In genomic region chrX:12645531-12646304, GRCm38 (mm10) we compare ENCODE assay signal across 10 mouse cellular contexts. TPM values are rescaled to one million over a fixed set of nuclear protein-coding genes. Genes with fewer than 3 reads are reported as not detected.
DNase-seq lines count a peak whose midpoint lies in the region; ATAC-seq lines count a peak whose summit lies in the region.
"Had no signal": no experiment of that assay in that cellular context is flagged by ENCODE, and none has a peak within 500 bp of the region (broad histone marks: within the 10 kb centered on the region; RNA-seq: fewer than 3 reads in every experiment).

No protein-coding gene starts in this region.

- no peaks in the 10 kb centered on the region for H3K9me3 ChIP-seq in forebrain, embryonic 14.5 days (replicated peaks; ENCODE audit: control insufficient read depth, low read length)
- H3K9me3 ChIP-seq in forebrain, embryonic 12.5 days, result no peaks in the 10 kb centered on the region
- no peaks in the 10 kb centered on the region for H3K9me3 ChIP-seq in midbrain, embryonic 15.5 days
- H3K9me3 ChIP-seq: neural tube, embryonic 12.5 days had no signal

- H3K4me3 ChIP-seq in forebrain, embryonic 14.5 days (ENCODE audit: low read depth, low read length), result no peak overlapping the region
- no peak overlapping the region for H3K4me3 ChIP-seq in forebrain, embryonic 12.5 days (replicated peaks)
- no peak overlapping the region for H3K4me3 ChIP-seq in midbrain, embryonic 15.5 days
- H3K4me3 ChIP-seq: neural tube, embryonic 12.5 days had no signal

- H3K4me2 ChIP-seq in forebrain, embryonic 14.5 days (ENCODE audit: low read length), result no peak overlapping the region
- no peak overlapping the region for H3K4me2 ChIP-seq in forebrain, embryonic 12.5 days
- no peak overlapping the region for H3K4me2 ChIP-seq in midbrain, embryonic 15.5 days
- H3K4me2 ChIP-seq: neural tube, embryonic 12.5 days had no signal

- intact Hi-C loops in left cerebral cortex, postnatal 10 days (cut with DNase I), result no loop called here

- no peak overlapping the region for H3K27ac ChIP-seq in forebrain, embryonic 14.5 days (ENCODE audit: low read depth, low read length)
- H3K27ac ChIP-seq in forebrain, embryonic 12.5 days, result no peak overlapping the region
- H3K27ac ChIP-seq in midbrain, embryonic 15.5 days, result peak overlapping the region; percentile 11; the same call in 1 of the 2 replicates
- H3K27ac ChIP-seq: neural tube, embryonic 12.5 days had no signal

- 51% methylated on average over 12 of the region's 12 CpGs for WGBS in forebrain, embryonic 14.5 days
- 54% methylated on average over 12 of the region's 12 CpGs for WGBS in forebrain, embryonic 12.5 days
- 54% methylated on average over 12 of the region's 12 CpGs for WGBS in midbrain, embryonic 15.5 days

- no peak overlapping the region for H3K9ac ChIP-seq in forebrain, embryonic 14.5 days (ENCODE audit: low read length)
- H3K9ac ChIP-seq in forebrain, embryonic 12.5 days, result no peak overlapping the region
- no peak overlapping the region for H3K9ac ChIP-seq in midbrain, embryonic 15.5 days
- H3K9ac ChIP-seq: neural tube, embryonic 12.5 days had no signal

- H3K36me3 ChIP-seq in forebrain, embryonic 14.5 days (ENCODE audit: control insufficient read depth, insufficient read depth, low read length), result no peaks in the 10 kb centered on the region
- no peaks in the 10 kb centered on the region for H3K36me3 ChIP-seq in forebrain, embryonic 12.5 days (replicated peaks)
- no peaks in the 10 kb centered on the region for H3K36me3 ChIP-seq in midbrain, embryonic 15.5 days (replicated peaks)
- H3K36me3 ChIP-seq: neural tube, embryonic 12.5 days had no signal

- peak; percentile 57 for ATAC-seq in forebrain, embryonic 14.5 days
- ATAC-seq in forebrain, embryonic 12.5 days (ENCODE audit: low FRiP score), result no peak
- peak; percentile 30; the same call in 1 of the 2 replicates for ATAC-seq in midbrain, embryonic 15.5 days (replicated peaks)
- ATAC-seq in CD4-positive, CD25-positive, alpha-beta regulatory T cell, adult 4 months, result no peak

- peak; percentile 85 for DNase-seq in forebrain, embryonic 14.5 days (ENCODE audit: low spot score)
- peak; percentile 5 to 26 for DNase-seq in left cerebral cortex, adult 9 months (ENCODE audit: low spot score in 2 of 2)
- DNase-seq in left cerebral cortex, postnatal 10 days (ENCODE audit: extremely low spot score in 1 of 2, low spot score in 2 of 2), result no peak
- peak; percentile 51 to 64 for DNase-seq in cerebellum, adult 18-20 months
- DNase-seq in ovary, postnatal 36 days (ENCODE audit: low spot score), result no peak
- DNase-seq: liver had no signal

- no peaks in the 10 kb centered on the region for H3K27me3 ChIP-seq in forebrain, embryonic 14.5 days (replicated peaks; ENCODE audit: control insufficient read depth, insufficient read depth, low read length)
- no peaks in the 10 kb centered on the region for H3K27me3 ChIP-seq in forebrain, embryonic 12.5 days
- H3K27me3 ChIP-seq in midbrain, embryonic 15.5 days (replicated peaks), result no peaks in the 10 kb centered on the region
- H3K27me3 ChIP-seq: neural tube, embryonic 12.5 days had no signal

- H3K4me1 ChIP-seq in forebrain, embryonic 14.5 days (ENCODE audit: control insufficient read depth, insufficient read depth, low read length), result no peaks in the 10 kb centered on the region
- H3K4me1 ChIP-seq in forebrain, embryonic 12.5 days, result no peaks in the 10 kb centered on the region
- no peaks in the 10 kb centered on the region for H3K4me1 ChIP-seq in midbrain, embryonic 15.5 days
- H3K4me1 ChIP-seq: neural tube, embryonic 12.5 days had no signal

RNA-seq across cellular contexts. Expression of gene 1810030O07Rik, which starts 27.8 kb away (rescaled TPM):
- 29.5 and 31.5 TPM in 2 replicates for polyA plus RNA-seq in forebrain, embryonic 14.5 days (2014; fragmentation: Nextera tagmentation; extraction: Ambion mirVana)
- 31.1 and 33.6 TPM in 2 replicates for polyA plus RNA-seq in forebrain, embryonic 12.5 days (2016; fragmentation: Nextera tagmentation; extraction: Ambion mirVana)
- 10 to 100 TPM; 12.5 to 17.4 TPM for total RNA-seq in left cerebral cortex, postnatal 10 days (2021)
- 23.7 and 27.0 TPM in 2 replicates for polyA plus RNA-seq in midbrain, embryonic 15.5 days (2015; fragmentation: Nextera tagmentation; extraction: Ambion mirVana)
- 10 to 100 TPM; 60.0 to 69.0 TPM for polyA plus RNA-seq in CD4-positive, CD25-positive, alpha-beta regulatory T cell, adult 4 months (2017; shearing (Covaris generic))

RNA-seq across cellular contexts. Expression of gene Atp6ap2, which starts 58.1 kb away (rescaled TPM):
- polyA plus RNA-seq in forebrain, embryonic 14.5 days (2014; fragmentation: Nextera tagmentation; extraction: Ambion mirVana), result 154 and 175 TPM in 2 replicates
- polyA plus RNA-seq in forebrain, embryonic 12.5 days (2016; fragmentation: Nextera tagmentation; extraction: Ambion mirVana), result 91.7 and 95.3 TPM in 2 replicates
- 100 to 1,000 TPM; 209 to 221 TPM for total RNA-seq in left cerebral cortex, postnatal 10 days (2021)
- 192 TPM in 2 replicates for polyA plus RNA-seq in midbrain, embryonic 15.5 days (2015; fragmentation: Nextera tagmentation; extraction: Ambion mirVana)
- 10 to 100 TPM; 52.5 to 65.3 TPM for polyA plus RNA-seq in CD4-positive, CD25-positive, alpha-beta regulatory T cell, adult 4 months (2017; shearing (Covaris generic))

Comparison
In these comparisons a context has a peak if more than half of its experiments do, and no peak if none do; other contexts are left out.
1. ATAC-seq: peak in forebrain, embryonic 14.5 days (single experiment) and midbrain, embryonic 15.5 days (single experiment); none in forebrain, embryonic 12.5 days (single experiment) and CD4-positive, CD25-positive, alpha-beta regulatory T cell, adult 4 months (single experiment).
2. DNase-seq: peak in forebrain, embryonic 14.5 days (single experiment), left cerebral cortex, adult 9 months (2 of 2) and cerebellum, adult 18-20 months (2 of 2); none in left cerebral cortex, postnatal 10 days (0 of 2) and ovary, postnatal 36 days (single experiment).